Mouse (Mus musculus): ENCODE data around the gene Mif. TPM values are rescaled to one million over a fixed set of nuclear protein-coding genes. Genes with fewer than 3 reads are reported as not detected.
"Not testable (repeated sequence)": the region's sequence is repeated elsewhere in the genome, so short reads cannot be mapped to it uniquely, and the experiment has no call there.

The Mif gene
- total and polyA plus RNA-seq, 3 experiments, result 200 to 556 (median 220) TPM

DNA sequence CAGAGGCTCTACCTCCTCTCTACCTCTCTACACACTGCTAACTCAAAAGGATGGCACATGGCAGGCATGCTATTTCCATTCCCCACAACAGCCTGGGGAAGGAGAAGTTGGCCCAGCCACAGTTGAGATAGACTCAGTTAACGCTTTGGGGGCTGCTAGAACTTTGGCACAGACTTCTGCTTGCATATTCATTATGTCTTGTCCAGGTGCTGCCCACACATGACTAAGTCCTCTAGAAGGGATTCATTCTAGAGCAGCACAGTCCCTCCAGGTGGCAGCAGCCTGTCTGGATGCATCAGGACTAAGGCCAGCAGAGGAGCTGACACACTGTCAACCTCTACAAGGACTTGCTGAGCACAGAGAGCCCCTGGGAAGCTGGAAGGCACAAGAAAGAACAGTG, 36.2 kb upstream of the Mif start:
- H3K79me2 ChIP-seq (replicated peaks; ENCODE audit: control insufficient read depth, insufficient read depth, low read length), result no peaks in the 10 kb centered on the region
- TF ChIP-seq CTCF (IDR thresholded peaks at IDR 0.05) (no peak), POLR2A (IDR thresholded peaks at IDR 0.05; ENCODE audit: insufficient read depth, low read depth, low read length) (no peak), EP300 (IDR thresholded peaks at IDR 0.05; ENCODE audit: insufficient read depth, low read depth, low read length) (no peak)
- H3K27ac ChIP-seq, result no peak overlapping the region
- intact Hi-C loops (cut with DNase I), result loop anchor here (10.0 kb wide), 1 partner anchor 139 kb away; the partner anchor contains the start of gene Zfp280b
- no peak overlapping the region for H3K9ac ChIP-seq (ENCODE audit: low read depth, low read length)
- H3K27me3 ChIP-seq (ENCODE audit: control insufficient read depth, insufficient read depth, low read length), result no peaks in the 10 kb centered on the region
- peaks cover 9% of the 10 kb centered on the region for H3K36me3 ChIP-seq (ENCODE audit: control insufficient read depth, insufficient read depth, low read length)
- no peak overlapping the region for H3K4me3 ChIP-seq
- peaks cover 15% of the 10 kb centered on the region for H3K4me1 ChIP-seq (ENCODE audit: control insufficient read depth, insufficient read depth, low read length)
- DNase-seq, result no peak
- 94% methylated on average over 1 of the region's 1 CpGs for whole genome bisulfite sequencing

DNA sequence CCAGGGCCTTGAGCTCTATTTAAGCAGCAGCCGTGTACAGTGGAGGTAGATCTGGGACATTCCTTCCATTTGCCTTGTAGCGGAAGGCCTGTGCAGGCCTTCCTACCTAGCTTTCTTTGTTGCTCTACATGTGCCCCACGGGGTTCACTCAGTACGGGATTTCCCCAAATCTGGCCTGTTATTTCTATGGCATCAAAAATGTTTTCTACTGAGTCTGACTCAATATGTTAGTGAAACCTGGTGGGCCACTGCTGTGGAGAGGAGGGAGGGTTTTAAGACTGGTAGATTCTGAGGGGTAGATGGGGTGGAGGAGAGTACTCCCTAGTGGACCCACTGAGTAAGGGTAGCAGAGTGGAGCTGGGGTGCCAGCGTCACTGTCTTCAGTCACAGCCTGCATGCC, 35.7 kb upstream of the Mif start:
- 97% methylated on average over 5 of the region's 5 CpGs for WGBS
- TF ChIP-seq POLR2A (IDR thresholded peaks at IDR 0.05; ENCODE audit: insufficient read depth, low read depth, low read length), result no peak
- TF ChIP-seq CTCF (IDR thresholded peaks at IDR 0.05), result no peak
- TF ChIP-seq EP300 (IDR thresholded peaks at IDR 0.05; ENCODE audit: insufficient read depth, low read depth, low read length), result no peak
- H3K27ac ChIP-seq, result no peak overlapping the region
- no peak overlapping the region for H3K4me3 ChIP-seq
- H3K9ac ChIP-seq (ENCODE audit: low read depth, low read length), result no peak overlapping the region
- DNase-seq, result no peak
- H3K79me2 ChIP-seq (replicated peaks; ENCODE audit: control insufficient read depth, insufficient read depth, low read length), result no peaks in the 10 kb centered on the region
- H3K4me1 ChIP-seq (ENCODE audit: control insufficient read depth, insufficient read depth, low read length), result peaks cover 15% of the 10 kb centered on the region
- H3K36me3 ChIP-seq (ENCODE audit: control insufficient read depth, insufficient read depth, low read length), result peaks cover 9% of the 10 kb centered on the region
- no peaks in the 10 kb centered on the region for H3K27me3 ChIP-seq (ENCODE audit: control insufficient read depth, insufficient read depth, low read length)
- intact Hi-C loops (cut with DNase I), result loop anchor here (10.0 kb wide), 1 partner anchor 139 kb away; the partner anchor contains the start of gene Zfp280b

DNA sequence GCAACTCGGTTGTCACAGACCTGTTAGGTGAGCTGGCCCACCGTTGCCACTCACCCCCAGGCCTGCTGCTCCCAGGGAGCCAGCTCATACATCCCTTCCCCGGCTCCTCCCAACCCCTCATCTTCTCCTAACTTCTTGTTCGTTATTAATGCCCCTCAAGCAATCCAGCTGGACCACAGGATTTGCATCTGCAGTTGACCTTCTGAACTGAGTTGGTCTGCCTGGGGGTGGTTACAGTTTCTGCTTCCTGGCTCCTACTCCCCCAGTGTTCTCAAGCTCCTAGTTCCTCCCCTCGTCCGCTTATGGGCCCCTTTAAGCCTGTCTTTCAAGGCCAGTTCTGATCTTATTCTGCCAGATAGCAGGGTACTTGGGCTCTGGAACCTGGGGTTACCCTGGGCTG, 34.6 kb upstream of the Mif start:
- H3K4me3 ChIP-seq, result no peak overlapping the region
- TF ChIP-seq POLR2A (IDR thresholded peaks at IDR 0.05; ENCODE audit: insufficient read depth, low read depth, low read length) (no peak), EP300 (IDR thresholded peaks at IDR 0.05; ENCODE audit: insufficient read depth, low read depth, low read length) (no peak)
- DNase-seq, result no peak
- no peak overlapping the region for H3K9ac ChIP-seq (ENCODE audit: low read depth, low read length)
- H3K27ac ChIP-seq, result no peak overlapping the region
- peaks cover 6% of the 10 kb centered on the region; the same call in 1 of the 2 replicates for H3K36me3 ChIP-seq (ENCODE audit: control insufficient read depth, insufficient read depth, low read length)
- intact Hi-C loops (cut with DNase I), result loop anchor here (10.0 kb wide), 1 partner anchor 140 kb away; the partner anchor contains the start of gene Zfp280b
- H3K27me3 ChIP-seq (ENCODE audit: control insufficient read depth, insufficient read depth, low read length), result no peaks in the 10 kb centered on the region
- 76% methylated on average over 6 of the region's 6 CpGs for WGBS
- H3K79me2 ChIP-seq (replicated peaks; ENCODE audit: control insufficient read depth, insufficient read depth, low read length), result no peaks in the 10 kb centered on the region
- H3K4me1 ChIP-seq (ENCODE audit: control insufficient read depth, insufficient read depth, low read length), result peaks cover 15% of the 10 kb centered on the region

DNA sequence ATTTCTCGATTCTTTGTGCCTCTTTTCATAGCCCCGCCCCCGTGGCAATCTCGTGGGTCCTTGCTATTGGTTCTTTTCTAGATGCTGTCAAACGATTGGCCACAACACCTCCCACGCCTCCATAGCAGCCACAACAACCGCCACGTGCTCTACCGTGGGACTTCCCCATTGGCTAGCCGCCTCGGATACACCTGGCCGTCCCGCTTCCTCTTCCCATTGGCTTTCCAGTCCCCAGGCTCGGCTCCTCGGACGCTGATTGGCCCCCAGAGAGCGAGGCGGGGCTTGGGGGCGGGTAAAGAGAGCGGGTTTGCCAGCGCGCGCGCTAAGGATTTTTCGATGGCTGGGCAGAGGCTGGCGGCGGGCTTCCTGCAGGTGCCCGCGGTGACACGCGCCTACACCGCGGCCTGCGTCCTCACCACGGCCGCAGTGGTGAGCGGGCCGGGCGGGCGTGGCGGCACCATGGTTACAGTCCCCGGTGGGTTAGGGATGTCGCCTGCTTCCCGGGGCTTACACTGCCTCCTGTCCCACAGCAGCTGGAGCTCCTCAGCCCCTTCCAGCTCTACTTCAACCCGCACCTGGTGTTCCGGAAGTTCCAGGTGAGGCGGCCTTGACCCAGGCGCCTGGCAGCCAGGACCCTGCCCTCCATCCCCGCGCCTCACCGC, 33.2 kb upstream of the Mif start, which contains the start of gene Derl3:
Derl3 (plus strand) TSS at position 325 of the 662 bp plus-strand sequence.
- Histone ChIP-seq H3K4me1 (ENCODE audit: control insufficient read depth, insufficient read depth, low read length) (peaks cover 8% of the 10 kb centered on the region), H3K27me3 (ENCODE audit: control insufficient read depth, insufficient read depth, low read length) (no peaks in the 10 kb centered on the region), H3K4me3 (peak within 1 kb of the TSS; percentile 48), H3K79me2 (replicated peaks; ENCODE audit: control insufficient read depth, insufficient read depth, low read length) (no peaks in the 10 kb centered on the region), H3K27ac (no peak within 1 kb of the TSS), H3K36me3 (ENCODE audit: control insufficient read depth, insufficient read depth, low read length) (no peaks in the 10 kb centered on the region), H3K9ac (ENCODE audit: low read depth, low read length) (peak within 1 kb of the TSS; percentile 46; the same call in 1 of the 2 replicates)
- TF ChIP-seq EP300 (IDR thresholded peaks at IDR 0.05; ENCODE audit: insufficient read depth, low read depth, low read length) (no peak), CTCF (IDR thresholded peaks at IDR 0.05) (no peak), POLR2A (IDR thresholded peaks at IDR 0.05; ENCODE audit: insufficient read depth, low read depth, low read length) (no peak)
- intact Hi-C loops (cut with DNase I), result loop anchor here (10.0 kb wide), 1 partner anchor 142 kb away; the partner anchor contains the start of gene Zfp280b
- DNase-seq, result peak; percentile 85 to 91
- WGBS, result 6% methylated on average over 51 of the region's 51 CpGs

DNA sequence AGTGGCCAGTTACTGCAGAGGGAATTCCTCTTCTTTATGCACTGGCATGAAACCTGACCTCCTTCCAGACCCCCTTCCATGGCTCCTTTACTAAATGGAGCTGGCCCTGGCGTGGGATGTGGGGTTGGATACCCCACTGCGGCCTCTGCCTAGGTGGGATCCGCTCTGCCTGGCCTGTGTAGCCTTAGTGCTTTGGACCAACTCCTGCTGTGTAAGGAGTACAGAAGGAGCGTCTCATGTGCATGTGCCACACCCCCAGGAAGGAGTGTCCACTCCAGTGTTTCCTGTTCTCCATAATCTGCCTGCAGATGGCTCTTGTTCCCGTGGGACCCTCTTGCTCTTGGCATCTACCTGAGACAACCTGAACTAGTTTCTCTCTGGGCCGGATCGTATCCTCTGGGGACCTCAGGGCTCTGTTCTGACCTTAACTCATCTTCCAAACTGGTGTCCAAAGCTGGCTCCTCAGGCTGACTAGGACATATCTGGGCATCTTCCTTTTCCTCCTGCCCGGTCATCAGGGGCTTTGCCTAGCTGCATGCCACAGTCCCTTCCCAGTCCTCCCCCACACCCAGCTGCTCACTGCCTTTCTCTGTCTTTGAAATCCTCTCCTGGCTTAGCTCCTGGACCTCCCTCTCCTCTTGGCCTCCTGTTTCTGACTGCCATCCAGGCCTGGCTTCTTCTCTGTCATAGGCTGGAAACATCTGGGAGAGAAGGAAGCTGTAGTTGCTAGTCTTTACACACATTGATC, 29.5 kb upstream of the Mif start:
- intact Hi-C loops (cut with DNase I), result loop anchor here (10.0 kb wide), 1 partner anchor 145 kb away; the partner anchor contains the start of gene Zfp280b
- Histone ChIP-seq H3K9ac (ENCODE audit: low read depth, low read length) (no peak overlapping the region), H3K36me3 (ENCODE audit: control insufficient read depth, insufficient read depth, low read length) (no peaks in the 10 kb centered on the region), H3K27me3 (ENCODE audit: control insufficient read depth, insufficient read depth, low read length) (no peaks in the 10 kb centered on the region), H3K79me2 (replicated peaks; ENCODE audit: control insufficient read depth, insufficient read depth, low read length) (no peaks in the 10 kb centered on the region), H3K4me3 (no peak overlapping the region), H3K4me1 (ENCODE audit: control insufficient read depth, insufficient read depth, low read length) (peaks cover 2% of the 10 kb centered on the region; the same call in 1 of the 2 replicates), H3K27ac (no peak overlapping the region)
- TF ChIP-seq EP300 (IDR thresholded peaks at IDR 0.05; ENCODE audit: insufficient read depth, low read depth, low read length) (no peak), CTCF (IDR thresholded peaks at IDR 0.05) (no peak)
- DNase-seq, result no peak
- 41% methylated on average over 8 of the region's 8 CpGs for WGBS

DNA sequence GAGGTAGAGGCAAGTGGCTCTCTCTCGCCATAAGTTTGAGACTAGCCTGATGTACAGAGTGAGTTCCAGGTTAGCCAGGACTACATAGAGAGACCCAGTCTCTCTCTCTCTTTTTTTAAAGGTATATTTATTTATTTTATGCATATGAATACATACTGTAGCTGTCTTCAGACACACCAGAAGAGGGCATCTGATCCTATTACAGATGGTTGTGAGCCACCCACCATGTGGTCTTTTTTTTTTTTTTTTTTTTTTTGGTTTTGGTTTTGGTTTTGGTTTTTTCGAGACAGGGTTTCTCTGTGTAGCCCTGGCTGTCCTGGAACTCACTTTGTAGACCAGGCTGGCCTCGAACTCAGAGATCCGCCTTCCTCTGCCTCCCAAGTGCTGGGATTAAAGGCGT, 27.5 kb upstream of the Mif start:
- WGBS, result 79% methylated on average over 5 of the region's 5 CpGs
- H3K27me3 ChIP-seq (ENCODE audit: control insufficient read depth, insufficient read depth, low read length); H3K4me1 ChIP-seq (ENCODE audit: control insufficient read depth, insufficient read depth, low read length); DNase-seq; H3K9ac ChIP-seq (ENCODE audit: low read depth, low read length); H3K4me3 ChIP-seq; H3K79me2 ChIP-seq (replicated peaks; ENCODE audit: control insufficient read depth, insufficient read depth, low read length); H3K36me3 ChIP-seq (ENCODE audit: control insufficient read depth, insufficient read depth, low read length); intact Hi-C loops (cut with DNase I); H3K27ac ChIP-seq: not testable (repeated sequence)

Data from heart, adult 2 months (tissue).